Mouse (Mus musculus): ENCODE measurements around the gene Ubash3a. TPM values are rescaled to one million over a fixed set of nuclear protein-coding genes. Genes with fewer than 3 reads are reported as not detected.

The Ubash3a gene
- total RNA-seq (2021): under 1 TPM; 0.43 to 0.62 TPM

GRCm38 (mm10) chr17:31207771-31208334 is at the start of gene Ubash3a:
TSS of gene Ubash3a (plus strand) at chr17:31207873.
- intact Hi-C loops (cut with DNase I): no loop called here
- no peak for DNase-seq

DNA sequence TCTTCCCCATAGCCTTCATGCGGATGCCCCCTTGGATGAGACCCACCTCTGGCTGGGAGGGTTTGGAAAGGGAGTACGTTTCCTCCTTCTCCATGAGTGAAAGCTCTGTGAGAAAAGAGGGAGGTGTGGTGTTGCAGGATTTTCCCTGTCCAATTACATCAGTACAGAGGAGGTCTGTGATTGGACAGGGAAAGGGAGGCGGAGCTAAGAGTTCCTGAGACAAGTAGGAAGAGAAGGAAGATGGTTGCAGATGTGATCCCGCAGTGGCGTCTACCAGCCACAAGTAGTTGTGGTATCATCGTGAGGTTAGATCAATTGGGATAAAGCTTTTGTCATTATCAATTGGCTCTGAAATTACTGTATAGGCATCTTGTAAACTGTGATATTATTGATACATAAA is 49.8 kb upstream of the Ubash3a start:
- no peak for DNase-seq
- intact Hi-C loops (cut with DNase I): no loop called here

DNA sequence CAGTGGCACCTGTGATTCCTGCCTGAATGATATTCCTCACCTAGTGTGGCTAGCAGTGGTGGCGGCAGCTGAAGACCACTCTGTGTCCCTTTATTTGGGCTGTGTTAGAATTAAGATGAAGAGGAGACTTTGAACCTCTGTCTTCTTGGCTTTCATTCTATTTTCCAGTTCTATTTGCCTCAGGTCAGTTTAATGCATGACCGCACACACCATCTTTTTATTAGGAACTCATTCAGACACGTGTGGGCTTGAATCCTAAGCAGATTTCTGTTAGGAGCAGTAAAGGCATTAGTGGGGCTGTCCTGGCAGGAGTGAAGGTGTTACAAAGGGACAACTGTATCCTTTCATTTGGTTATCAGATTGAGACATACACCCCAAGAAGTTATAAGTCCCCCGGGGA is 47.4 kb upstream of the Ubash3a start:
- intact Hi-C loops (cut with DNase I): no loop called here
- no peak for DNase-seq

DNA sequence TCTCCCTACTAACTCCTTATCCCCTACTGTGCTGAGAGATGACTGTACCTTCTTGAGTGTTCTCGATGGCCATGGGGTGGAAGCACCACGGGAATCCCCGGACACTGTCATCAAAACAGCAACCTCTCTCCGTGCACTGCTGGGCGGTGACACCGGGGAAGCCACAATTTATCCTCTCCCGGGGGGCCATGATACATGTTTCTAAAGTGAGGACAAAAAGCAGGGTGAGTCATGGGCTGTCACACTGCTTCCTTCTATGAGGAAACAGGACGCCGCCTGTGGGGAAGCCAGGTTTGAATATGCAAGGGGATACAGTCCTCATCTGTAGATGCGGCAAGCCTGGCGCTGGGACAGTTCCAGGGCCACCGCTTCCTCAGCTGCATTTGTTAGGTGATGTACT is 45.1 kb upstream of the Ubash3a start:
- intact Hi-C loops (cut with DNase I): no loop called here
- no peak for DNase-seq

GRCm38 (mm10) chr17:31163821-31164220 is 43.9 kb upstream of the Ubash3a start:
- no peak for DNase-seq
- intact Hi-C loops (cut with DNase I): no loop called here

- DNase-seq: no peak
- intact Hi-C loops (cut with DNase I): no loop called here
These were observed 42.5 kb upstream of the Ubash3a start, which contains the start of gene Tff1 for GRCm38 (mm10) chr17:31165127-31165526. TSS of gene Tff1 (minus strand) at chr17:31165277.

GRCm38 (mm10) chr17:31169796-31170195 is 37.9 kb upstream of the Ubash3a start:
- intact Hi-C loops (cut with DNase I): no loop called here
- DNase-seq: no peak

GRCm38 (mm10) chr17:31176321-31176720 is 31.4 kb upstream of the Ubash3a start:
- no peak for DNase-seq
- intact Hi-C loops (cut with DNase I): no loop called here

DNA sequence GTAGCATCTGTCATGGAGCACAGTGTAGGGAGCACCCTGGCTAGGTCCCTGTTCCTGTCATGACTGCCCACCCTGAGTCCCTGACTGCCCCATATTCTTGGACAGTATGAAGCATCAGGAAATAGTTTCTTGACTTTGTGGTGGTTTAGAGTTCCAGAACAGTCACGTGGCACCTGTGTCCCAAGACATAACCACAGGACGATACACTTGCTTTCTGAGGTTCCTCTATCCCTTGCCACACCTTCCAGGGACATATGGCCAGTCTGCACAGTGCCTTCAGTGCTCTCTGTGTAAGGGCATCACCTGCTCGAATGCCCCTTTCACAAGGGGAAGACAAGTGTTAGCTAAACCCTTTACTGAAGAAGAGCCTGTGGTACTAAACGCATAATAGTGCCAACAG is 26.2 kb upstream of the Ubash3a start:
- intact Hi-C loops (cut with DNase I): no loop called here
- no peak for DNase-seq

GRCm38 (mm10) chr17:31183180-31183974 is 24.3 kb upstream of the Ubash3a start:
- intact Hi-C loops (cut with DNase I): no loop called here
- DNase-seq: no peak

- intact Hi-C loops (cut with DNase I): no loop called here
- DNase-seq: no peak
These were observed 23.2 kb upstream of the Ubash3a start for GRCm38 (mm10) chr17:31184269-31184990.

DNA sequence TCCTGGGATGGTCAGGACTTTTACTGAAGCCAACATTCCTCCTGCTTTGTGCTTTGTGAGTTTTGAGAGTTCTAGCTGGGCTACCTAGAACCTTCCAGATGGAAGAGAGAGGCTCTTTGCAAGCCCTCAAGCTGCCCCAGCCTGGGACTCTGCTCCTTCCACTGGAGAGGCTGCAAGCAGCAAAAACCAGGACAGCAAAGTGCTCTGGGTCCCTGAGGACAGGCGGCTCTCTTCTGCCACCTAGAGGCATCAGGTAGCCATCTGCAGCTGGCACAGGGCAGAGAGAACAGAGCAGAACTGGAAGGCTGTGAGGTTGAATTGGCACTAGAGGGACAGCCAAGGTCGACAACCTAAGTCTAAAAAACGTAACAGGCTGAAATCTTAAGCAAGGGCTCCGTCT is 20.3 kb upstream of the Ubash3a start:
- intact Hi-C loops (cut with DNase I): loop anchor here (1.0 to 5.0 kb wide), 4 partner anchors 49 to 176 kb away; no protein-coding TSS in a partner anchor
- peak; percentile 75 to 81 for DNase-seq

DNA sequence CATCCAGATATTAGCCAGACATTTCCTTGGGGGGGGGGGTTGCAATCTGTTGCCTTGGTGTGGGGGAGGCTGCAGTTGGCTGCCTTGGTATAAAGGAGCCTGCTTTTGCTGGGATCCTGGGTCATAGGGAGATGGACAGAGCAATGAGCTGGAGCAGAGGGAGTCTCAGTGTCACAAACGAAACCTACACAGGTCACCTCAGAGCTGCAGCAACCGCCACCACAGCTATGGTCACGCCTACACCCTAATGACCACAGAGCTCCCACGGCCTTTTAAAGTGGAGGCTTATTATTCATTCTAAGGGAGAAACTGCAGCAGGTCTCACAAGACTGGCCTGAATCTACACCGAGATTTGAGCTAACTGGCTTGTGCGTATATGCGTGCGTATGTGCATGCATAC is 15.8 kb upstream of the Ubash3a start:
- intact Hi-C loops (cut with DNase I): no loop called here

GRCm38 (mm10) chr17:31192663-31193062 is 15.0 kb upstream of the Ubash3a start:
- DNase-seq: no peak
- intact Hi-C loops (cut with DNase I): no loop called here

More for the DNA sequence above, 15.8 kb upstream of the Ubash3a start:
- DNase-seq: no peak

DNA sequence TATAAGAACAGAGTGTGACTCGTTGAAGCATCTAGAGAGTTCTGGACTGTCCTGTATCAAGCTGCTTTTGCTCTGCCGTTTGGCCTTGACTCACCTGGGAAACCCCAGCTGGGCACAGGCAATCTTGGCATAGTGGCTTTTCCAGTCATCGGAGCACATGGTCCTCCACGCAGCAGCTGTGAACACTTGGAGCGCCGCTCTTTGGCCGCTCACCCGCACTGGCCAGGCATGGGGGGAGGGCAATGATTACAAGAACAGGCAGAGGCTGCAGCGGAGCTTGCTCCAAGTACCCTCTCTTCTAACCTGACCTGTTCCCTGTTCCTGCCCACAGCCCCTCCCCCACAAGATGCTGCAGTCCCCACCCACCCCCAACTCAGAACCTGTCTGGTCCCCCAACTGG is 14.3 kb upstream of the Ubash3a start:
- intact Hi-C loops (cut with DNase I): no loop called here

GRCm38 (mm10) chr17:31195207-31195606 is 12.5 kb upstream of the Ubash3a start:
- no peak for DNase-seq
- intact Hi-C loops (cut with DNase I): no loop called here

More for the DNA sequence above, 14.3 kb upstream of the Ubash3a start:
- DNase-seq: no peak

GRCm38 (mm10) chr17:31196283-31196682 is 11.4 kb upstream of the Ubash3a start:
- DNase-seq: no peak
- intact Hi-C loops (cut with DNase I): no loop called here

- DNase-seq: no peak
- intact Hi-C loops (cut with DNase I): no loop called here
These were observed 8.8 kb upstream of the Ubash3a start, which contains the start of gene Tmprss3 for GRCm38 (mm10) chr17:31198877-31199276. TSS of gene Tmprss3 (minus strand) at chr17:31198977.

DNA sequence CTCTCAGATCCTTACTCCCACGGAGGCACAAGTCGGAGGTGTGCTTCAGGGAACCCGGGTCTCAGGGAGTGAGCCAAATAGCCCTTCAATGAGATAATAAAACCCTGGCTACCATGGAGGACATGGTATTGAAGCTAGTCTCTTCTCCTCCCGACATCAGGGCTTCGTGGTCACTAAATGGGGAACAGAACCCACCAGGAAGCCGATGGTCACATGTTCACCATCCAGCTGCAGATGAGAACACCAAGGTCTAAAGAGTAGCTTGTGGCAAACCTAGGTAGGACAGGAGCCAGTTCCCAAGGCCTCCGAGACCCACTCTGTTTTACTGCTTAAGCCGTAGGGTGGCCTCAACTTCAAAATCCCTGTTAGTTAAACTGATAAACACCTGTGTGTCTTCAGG is 981 bp downstream of the Ubash3a start:
- intact Hi-C loops (cut with DNase I): no loop called here
- no peak for DNase-seq

DNA sequence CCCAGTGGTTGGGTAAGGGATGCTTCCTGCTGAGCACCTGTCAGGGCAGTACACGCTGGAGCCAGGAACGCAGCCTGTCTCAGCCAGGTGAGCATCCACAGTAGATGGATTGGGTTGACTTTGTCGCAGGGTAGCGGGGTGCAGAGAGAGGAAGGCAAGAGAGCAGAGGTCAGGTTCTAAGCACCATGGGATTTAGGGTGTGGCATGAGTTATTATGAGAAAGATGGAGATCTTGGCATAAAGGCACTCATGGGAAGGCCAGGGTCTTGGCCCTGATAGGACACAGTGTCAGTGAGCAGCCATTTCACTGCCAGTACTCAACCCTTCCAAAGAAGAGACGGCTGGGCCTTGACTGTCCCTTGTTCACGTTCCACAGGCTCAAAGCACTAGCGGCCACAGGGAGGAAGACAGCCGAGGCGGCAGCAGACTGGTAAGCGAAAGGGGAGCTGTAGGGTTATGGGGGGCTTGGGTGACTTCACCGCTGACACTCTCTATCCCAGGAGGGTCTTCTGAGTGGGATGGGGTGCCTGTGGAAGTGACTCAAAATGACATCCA is 1.8 kb downstream of the Ubash3a start:
- intact Hi-C loops (cut with DNase I): no loop called here
- DNase-seq: no peak

DNA sequence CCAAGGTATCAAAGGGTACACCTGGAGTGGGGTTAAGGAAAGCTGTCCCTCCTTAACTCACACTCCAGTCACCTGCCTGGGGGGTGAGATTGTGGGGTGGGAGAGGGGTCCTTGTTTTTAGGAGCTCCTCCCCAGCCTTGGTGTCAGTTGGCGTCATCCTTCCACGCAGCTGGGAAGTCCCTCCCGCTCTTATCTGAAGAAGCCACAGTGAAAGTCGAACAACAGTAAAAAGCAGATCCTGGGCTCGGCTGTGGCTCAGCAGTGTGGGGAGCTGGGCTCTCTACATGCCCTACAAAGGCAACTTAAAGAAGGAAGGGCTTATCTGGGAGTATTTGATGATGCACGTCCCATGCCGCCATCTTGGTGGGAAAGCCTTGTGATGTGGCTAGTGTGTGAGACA is 2.6 kb downstream of the Ubash3a start:
- intact Hi-C loops (cut with DNase I): no loop called here
- no peak for DNase-seq

All from heart, postnatal 10 days (tissue).